Mouse (Mus musculus): ENCODE data around the gene Ncor2.
A peak's percentile ranks its signal among the peaks of the same experiment; 100 is the strongest.

The Ncor2 gene

GRCm38 (mm10) chr5:125127920-125128319, 51.1 kb downstream of the Ncor2 start:
- no peak for DNase-seq (ENCODE audit: low read depth, low spot score)

DNA sequence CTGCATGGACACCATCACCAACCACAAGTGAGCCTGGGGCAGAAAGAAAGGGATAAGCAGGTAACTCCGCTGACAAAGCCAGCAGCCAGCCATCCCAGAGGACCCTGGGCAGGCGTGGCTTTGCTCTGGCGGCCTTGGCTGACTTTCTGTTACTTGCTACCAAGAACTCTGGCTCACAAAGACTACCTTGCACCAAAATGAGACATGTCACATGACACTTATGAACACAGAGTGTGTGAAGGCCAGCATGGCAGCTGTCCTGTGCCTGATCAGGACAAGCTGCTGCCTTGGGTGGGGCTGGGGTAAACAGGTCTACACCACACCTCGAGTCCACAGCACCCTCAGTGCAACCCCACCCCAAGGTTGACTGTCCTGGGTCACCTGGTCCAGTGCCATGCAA, 51.6 kb downstream of the Ncor2 start:
- no peak for DNase-seq (ENCODE audit: low read depth, low spot score)

DNA sequence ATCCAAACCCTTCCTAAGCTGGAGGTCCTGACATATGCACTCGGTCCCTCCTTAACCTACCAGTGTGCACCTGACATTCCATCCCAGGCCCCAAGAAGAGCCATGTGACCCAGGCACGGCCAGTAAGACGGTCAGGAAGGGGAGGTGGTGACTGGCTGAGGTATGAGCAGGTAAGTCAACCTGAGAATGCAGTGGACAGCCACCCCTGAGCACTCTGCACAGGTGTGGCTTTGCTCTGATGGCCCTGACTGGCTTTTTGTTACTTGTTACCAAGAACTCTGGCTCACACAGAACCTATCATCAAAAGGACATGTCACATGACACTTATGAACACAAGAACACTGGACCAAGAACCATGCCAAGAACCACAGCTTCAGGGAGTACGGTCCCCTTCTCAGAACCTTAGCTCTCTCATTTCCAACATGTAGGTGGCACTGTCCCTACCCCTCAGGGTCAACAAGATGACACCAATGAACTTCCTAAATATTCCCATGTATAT, 53.0 kb downstream of the Ncor2 start:
- DNase-seq (ENCODE audit: low read depth, low spot score) = no peak

- no peak for DNase-seq (ENCODE audit: low read depth, low spot score)
These were observed 53.8 kb downstream of the Ncor2 start for GRCm38 (mm10) chr5:125125219-125125618.

DNA sequence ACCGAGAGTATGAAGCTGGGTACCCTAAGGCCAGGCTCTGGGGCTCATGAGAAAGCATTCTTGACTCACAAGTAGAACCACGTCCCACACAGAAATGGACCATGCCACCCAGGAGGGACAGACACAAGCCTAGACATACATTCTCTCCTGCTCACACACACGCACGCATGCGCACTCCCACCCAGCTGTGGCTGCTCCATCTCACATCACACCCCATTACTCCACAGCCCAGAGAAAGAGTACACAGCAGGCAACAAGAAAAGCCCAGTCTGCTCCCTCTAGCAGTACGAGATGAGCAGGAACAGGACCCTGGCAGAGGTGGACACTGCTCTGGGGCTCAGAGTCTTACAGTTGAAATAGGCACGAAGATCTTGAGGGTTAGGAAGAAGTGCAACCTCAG, 55.0 kb downstream of the Ncor2 start:
- DNase-seq (ENCODE audit: low read depth, low spot score) = no peak

DNA sequence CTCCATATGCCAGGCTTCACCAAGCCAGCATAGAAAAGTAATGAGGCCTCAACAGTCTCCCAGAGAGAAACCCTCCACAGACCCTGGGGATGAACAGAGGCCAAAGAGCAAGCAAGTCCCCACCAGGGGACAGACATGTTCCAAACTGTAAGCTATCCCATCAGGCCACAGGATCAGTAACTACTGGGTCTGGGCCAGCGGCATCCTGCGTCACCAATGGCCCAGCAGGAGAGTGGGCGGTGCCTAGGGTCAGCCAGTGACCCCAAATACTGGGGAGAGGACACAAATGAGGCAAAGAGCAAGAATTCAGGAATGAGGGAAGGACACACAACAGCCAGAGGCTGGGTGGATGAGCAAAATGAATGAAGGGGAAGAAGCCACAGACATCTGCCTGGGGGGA, 55.8 kb downstream of the Ncor2 start:
- no peak for DNase-seq (ENCODE audit: low read depth, low spot score)

DNA sequence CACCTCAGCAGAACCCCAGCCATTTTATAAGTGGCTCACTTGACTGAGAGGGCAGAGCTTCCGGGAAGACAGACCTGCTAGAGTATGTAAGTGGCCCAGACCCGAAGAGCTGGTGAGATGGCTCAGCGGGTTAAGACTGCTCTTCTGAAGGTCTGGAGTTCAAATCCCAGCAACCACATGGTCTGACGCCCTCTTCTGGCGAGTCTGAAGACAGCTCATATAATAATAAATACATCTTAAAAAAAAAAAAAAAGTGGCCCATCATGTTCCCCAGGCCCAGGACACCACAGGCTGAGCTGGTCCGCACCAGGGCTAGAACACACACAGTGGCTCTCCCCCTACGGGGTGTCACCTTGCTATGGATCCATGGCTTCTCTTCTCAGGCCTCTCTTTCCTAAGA, 56.5 kb downstream of the Ncor2 start:
- DNase-seq (ENCODE audit: low read depth, low spot score) = no peak

- no peak for DNase-seq (ENCODE audit: low read depth, low spot score)
These were observed 57.0 kb downstream of the Ncor2 start for GRCm38 (mm10) chr5:125122049-125122448.

DNA sequence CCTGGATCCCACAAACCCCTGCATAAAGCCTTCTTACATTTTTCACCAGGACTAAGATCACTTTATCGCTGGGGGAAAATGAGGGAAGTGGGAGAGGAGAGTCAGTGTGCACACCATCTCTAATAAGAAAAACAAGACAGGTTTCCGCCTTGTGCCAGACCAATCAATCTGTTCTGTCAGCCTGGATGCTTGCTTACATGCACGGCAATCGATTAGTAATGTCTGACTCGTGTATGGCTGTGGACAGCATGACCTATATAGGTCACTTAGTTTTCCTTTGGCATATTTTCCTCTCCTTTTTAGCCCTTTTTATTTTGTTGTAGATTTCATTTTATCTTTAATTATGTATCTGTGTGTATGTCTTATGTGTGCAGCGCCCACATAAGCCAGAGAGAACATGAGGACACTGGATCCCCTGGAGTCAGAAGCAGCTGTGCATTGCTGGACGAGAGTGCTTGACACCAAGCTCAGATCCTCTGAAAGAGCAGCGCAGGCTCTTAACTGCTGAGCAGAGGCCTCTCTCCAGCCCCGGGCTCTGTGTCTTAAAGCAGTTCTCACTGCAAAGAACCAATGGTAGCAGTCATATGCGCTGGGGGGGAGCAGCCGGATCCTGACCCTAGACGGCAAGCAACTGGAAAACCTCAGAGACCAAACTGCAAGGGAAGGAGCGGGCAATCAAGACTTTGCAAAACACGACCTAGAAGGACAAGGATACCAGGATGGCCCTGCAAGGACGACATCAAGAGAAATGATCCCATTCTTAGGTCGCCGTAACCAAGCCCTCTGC, 58.3 kb downstream of the Ncor2 start:
- no peak for DNase-seq (ENCODE audit: low read depth, low spot score)

GRCm38 (mm10) chr5:125117238-125117637, 61.8 kb downstream of the Ncor2 start:
- no peak for DNase-seq (ENCODE audit: low read depth, low spot score)

DNA sequence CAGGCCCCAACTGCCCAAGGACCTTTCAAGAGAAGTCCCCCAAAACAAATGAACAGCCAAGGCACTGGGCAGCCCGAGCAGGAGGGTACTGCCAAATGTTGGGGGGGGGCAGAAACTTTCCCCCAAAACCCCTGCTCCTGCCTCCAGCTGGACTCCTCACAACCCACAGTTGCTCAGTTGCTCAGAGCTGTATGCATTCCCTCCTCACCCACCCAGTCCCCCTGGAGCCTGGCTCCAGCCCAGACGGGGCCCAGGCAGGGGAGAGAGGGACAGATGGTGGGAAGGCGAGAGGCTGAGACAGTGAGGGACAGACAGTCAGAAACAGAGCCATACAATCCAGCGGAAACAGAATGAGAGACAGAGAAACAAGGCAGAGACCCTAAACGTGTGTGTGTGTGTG, 66.0 kb downstream of the Ncor2 start:
- no peak for DNase-seq (ENCODE audit: low read depth, low spot score)

- DNase-seq (ENCODE audit: low read depth, low spot score) = no peak
These were observed 66.4 kb downstream of the Ncor2 start for GRCm38 (mm10) chr5:125112588-125112987.

DNA sequence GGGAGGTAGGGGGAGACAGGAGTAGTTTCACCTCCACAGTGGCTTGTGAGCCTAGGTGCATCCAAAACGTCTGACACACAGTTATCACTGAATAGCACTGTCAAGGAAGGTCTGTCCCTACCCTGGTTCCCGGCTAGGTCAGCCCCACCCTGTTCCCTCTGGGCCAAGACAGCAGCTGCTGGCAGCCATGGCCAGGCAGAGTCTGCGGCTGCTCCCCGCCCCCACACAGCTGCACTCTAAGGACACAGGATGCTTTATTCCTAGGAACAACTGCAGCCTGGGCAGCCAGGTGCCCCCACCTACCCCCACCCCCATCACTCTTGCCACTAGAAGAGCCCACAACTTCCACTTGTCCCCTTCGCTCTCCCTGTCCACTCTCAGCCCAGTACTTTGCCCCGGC, 67.9 kb downstream of the Ncor2 start:
- no peak for DNase-seq (ENCODE audit: low read depth, low spot score)

GRCm38 (mm10) chr5:125110722-125111121, 68.3 kb downstream of the Ncor2 start:
- no peak for DNase-seq (ENCODE audit: low read depth, low spot score)

DNA sequence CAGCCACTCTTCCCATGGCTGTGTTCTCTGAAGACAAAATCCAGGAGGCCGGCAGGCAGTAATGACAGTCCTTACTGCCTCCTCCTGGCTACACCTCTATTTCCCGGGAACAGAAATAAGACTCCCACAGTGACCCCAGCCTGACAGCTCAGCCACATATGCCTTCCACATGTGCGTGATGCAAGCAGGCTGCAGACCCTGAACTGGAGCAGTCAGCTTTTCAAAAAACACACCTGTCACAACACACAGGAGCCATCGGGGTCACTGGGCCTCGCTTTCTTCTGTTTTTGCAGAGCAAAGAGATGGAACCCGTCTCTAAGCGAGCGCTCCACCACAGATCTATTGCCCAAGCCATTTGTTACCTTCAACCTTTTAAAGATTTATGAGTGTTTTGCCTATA, 68.8 kb downstream of the Ncor2 start:
- no peak for DNase-seq (ENCODE audit: low read depth, low spot score)

GRCm38 (mm10) chr5:125107011-125107651, 71.9 kb downstream of the Ncor2 start:
- DNase-seq (ENCODE audit: low read depth, low spot score) = peak; percentile 49

GRCm38 (mm10) chr5:125106191-125106590, 72.8 kb downstream of the Ncor2 start:
- no peak for DNase-seq (ENCODE audit: low read depth, low spot score)

DNA sequence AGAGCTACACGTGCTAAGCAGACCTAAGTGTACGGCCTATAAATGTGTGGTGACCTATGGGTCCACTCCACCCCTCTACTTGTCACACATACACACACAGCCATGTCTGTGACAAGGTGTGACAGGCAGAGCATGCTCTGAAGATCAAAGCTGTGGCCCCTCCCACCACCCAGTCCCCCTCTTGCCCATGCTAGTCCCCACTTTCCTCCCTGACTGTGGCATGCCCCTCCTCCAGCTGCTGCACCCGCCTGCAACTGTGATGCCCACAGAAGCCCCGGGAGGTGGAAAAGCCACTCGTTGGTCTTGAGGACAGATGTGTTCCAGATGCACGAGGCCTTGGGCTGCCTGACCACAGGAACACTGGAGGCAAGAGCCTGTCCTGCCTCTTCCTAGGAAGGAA, 74.2 kb downstream of the Ncor2 start:
- no peak for DNase-seq (ENCODE audit: low read depth, low spot score)

DNA sequence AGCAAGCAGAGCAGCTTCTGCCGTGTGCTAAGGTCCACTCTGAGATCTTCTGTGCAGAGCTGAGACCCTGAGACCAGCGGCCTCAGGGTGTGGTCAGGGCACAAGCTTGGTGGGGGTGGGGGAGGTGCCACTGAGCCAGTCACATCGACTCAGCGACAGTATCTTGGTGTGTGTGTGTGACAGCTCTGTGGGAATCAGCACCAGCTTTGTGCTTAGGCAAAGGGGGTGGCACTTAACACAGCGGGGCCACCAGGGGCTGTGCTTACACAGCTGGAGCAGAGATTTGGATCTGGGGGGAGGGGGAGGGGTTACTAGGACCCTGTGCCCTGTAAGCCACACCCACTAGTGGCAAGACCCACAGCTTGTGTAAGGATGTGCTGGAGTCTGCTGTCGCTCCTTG, 75.6 kb downstream of the Ncor2 start:
- DNase-seq (ENCODE audit: low read depth, low spot score) = no peak

GRCm38 (mm10) chr5:125102907-125103306, 76.1 kb downstream of the Ncor2 start:
- no peak for DNase-seq (ENCODE audit: low read depth, low spot score)

DNA sequence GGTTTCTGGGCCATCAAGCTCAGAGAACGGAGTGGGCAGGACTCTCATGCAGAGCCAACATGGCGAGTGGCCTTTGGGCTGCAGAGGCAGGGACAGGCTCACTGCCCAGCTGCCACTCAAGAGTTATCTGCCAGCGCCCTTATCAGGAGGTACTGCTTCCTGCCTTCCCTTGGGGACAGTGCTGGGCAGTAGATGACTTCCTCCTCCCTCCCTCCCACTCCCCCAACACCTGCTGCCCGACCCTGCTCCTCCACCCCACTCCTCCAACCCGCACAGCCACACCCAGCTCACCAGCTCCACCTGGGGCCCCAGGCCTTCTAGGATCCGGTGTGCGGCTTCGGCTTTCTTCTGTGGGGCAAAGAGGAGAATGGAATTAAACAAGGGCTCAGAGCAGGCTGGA, 76.7 kb downstream of the Ncor2 start:
- DNase-seq (ENCODE audit: low read depth, low spot score) = no peak

GRCm38 (mm10) chr5:125099785-125100350, 79.2 kb downstream of the Ncor2 start:
- no peak for DNase-seq (ENCODE audit: low read depth, low spot score)

GRCm38 (mm10) chr5:125098692-125099091, 80.3 kb downstream of the Ncor2 start:
- no peak for DNase-seq (ENCODE audit: low read depth, low spot score)

Measured in retina, postnatal 7 days (tissue).